Mouse (Mus musculus): ENCODE data around the gene Ppp1r14a.

Gene Ppp1r14a

DNA sequence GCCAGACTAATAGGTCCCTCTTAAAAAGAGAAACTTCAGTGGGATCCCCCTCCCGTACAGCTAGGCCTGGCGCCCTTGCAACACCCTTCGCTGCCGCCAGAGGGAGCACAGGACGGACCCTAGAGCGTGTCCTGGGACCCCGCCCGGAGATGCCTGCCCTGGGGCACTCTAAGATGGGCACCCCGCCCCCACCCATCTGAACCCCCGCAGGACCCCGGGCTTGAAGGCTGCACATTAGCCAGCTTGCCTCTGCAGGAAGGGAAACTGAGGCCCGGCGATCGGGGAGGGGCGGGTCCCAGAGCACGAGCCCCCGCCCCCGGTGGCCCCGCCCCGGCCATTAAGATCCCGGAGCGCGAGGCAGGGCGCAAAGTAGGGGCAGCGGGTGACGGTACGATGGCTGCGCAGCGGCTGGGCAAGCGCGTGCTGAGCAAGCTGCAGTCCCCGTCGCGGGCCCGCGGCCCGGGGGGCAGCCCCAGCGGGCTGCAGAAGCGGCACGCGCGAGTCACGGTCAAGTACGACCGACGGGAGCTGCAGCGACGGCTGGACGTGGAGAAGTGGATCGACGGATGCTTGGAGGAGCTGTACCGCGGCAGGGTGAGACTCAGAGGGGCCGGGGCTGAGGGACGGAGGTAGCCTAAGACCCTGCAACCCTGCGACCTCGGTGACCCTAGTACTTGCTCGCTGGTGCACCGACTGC lies at the start of gene Ppp1r14a:
TSS of gene Ppp1r14a (plus strand) at position 367 of the 697 bp plus-strand sequence.
- peak; percentile 80 to 88 for DNase-seq

DNA sequence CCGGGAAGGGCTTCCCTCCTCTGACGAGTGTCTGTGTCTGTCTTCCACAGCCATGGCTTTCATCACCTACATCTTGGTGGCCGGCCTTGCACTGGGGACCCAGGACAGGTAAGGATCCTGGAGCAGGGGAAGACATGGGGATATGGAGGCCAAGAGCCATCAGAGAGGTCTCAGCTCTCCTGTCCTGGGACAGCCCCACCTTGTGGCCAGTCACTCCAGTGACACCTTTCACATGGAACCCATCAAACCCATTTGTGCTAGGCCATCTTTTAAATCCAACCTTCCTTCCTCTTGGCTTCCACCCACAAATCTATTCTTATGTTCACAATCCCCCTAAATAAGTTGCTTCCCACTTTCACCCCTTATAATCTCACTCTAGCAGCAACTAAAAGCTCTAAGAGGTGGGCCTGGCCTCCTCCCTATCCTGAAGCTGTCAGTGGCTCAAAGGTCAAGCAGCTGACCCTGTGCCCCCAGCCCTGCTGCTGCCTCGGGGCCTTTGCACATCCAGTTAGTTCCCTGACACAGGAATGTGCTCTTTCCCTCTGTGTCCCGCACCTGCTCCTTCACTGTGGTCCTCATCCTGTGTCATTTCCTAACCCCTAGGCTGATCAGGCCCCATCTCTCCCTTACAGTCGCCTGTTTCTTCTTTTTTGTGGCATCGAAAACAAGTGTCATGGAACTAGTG lies 44.2 kb upstream of the Ppp1r14a start:
- peak in 1 of 2 experiments; percentile 59 for DNase-seq

DNA sequence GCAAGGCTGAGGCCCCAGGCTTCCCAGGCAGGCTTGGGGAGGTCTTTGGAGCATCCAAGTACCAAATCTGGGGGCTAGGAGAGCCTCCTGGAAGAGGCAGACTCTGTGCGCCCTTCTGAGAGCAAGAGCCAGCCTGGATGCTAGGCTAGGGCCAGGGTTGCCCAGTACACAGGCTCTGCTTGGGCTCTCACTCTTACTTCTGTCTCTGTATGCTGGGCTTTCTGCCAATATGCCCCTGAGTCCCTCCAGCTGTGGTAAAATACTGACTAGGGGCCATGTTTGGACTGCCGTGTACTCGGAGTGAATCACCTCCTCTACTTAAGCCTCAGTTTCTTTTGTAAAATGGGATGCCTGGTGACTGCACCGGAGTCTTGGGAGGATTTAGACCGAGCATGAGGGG lies 43.1 kb upstream of the Ppp1r14a start:
- DNase-seq = no peak

DNA sequence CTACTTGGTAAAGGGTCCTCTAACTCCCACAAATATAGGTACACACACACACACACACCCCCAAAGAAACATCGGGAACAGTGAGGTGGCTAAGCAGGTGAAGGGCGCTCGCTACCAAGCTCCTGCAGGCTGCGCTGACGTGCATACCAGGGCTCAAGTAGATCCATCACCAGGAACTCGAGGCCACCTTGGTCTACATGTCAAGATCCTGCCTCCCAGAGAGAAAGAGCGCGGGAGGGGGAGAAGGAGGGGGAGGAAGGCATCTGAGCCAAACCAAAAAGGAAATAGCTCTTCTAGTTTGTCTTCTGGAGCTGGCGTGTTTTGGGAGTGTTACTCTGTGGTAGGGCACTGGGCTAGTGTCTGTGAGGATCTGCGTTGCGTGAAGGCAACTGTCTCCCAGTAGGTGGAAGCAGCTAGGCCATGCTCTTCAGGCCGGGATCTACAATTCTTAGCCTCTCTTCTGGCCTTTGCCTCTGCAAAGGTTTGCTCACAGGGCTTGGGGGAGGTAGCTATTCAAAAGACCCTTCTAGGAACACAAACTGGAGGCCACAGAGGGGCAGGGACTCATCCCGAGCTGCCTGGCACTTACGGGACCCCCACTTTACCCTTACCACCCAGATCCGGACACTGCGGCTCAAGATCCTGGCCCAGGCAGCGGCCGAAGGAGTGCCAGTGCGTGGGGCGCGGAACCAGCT lies 42.3 kb upstream of the Ppp1r14a start:
- no peak for DNase-seq

DNA sequence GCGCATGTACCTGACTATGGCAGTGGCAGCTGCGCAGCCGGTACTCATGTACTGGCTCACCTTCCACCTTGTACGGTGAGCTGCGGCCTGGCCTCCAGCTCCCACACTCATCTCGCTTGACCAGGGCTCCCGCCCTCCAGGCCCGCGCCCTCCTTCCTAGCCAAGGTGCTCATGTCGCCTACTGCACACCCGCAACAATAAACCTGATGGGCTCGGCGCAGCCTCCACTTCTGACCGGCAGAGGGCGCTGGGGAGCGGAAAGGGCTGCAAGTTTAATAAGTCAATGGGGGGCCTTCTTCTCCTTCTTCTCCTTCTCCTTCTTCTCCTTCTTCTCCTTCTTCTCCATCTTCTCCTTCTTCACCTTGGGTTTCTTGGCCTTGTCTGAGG lies 41.8 kb upstream of the Ppp1r14a start:
- peak; percentile 84 to 90 for DNase-seq

DNA sequence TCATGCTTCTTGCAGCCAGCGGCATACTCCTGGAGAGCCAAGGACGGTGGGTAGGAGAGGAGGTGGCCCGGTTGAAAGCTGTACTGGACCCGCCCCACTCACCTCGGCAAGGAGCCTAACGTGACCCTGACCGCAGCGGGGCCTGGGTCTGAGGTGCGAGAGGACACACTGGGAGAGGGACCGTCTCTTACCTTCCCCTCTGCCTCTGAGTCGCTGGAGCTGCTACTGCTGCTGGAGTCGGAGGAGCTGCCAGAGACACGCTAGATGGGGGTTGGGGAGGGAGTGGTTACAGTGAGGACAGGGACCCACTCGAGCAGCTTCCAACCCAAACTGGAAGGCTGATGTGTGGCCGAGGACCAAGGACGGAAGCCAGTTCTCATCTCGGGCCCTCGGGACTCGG lies 41.4 kb upstream of the Ppp1r14a start:
- DNase-seq = no peak

DNA sequence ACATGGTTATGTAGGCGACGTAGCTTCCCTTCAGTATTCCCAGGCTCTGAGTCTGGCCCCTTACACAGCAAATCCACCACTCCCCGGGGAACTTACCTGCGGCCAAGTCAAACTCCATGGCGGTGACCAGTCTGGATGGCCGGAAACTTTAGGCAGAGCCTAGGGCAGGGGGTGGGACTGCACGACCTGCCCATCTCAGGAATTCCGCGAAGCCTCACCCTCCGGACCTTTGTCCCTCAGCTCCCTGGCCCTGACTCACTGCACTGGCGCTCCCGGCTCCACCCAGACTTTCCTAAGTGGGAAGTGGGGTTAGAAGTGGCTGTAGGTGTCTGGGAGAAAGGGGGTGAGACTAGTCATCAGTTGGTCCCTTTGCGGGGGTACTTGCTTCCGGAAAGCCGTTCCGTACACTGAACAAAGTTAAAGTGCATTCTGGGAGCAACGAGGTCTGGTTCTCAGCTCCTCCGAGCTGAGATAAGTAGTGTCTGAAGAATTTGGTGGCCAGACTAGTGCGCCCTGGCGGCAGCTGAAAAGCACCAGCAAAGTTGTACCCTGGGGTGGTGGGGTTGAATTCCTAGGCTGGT lies 40.8 kb upstream of the Ppp1r14a start, which contains the start of gene 2200002D01Rik:
TSS of gene 2200002D01Rik (minus strand) at position 206 of the 581 bp plus-strand sequence.
- no peak for DNase-seq

GRCm38 (mm10) chr7:29251166-29251565 lies 37.9 kb upstream of the Ppp1r14a start:
- no peak for DNase-seq

DNA sequence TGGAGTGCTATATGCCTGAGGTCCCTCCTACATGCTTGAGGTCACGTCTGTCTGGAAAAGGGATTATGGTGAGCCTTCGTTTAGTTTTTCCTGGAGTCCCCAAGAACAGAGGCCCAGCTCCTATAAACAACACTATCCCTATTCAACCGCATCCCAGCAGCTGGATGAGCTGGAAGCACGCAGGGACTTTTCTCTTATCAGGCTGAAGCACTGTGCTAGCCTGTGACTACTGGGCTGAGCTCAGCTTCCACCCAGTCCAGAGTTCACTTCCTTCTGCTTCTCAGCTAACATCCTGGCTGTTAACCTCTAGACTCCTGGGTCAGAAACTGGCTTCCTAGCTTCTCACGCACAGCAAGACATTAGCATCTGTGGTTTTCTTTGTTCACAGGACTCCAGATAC lies 35.3 kb upstream of the Ppp1r14a start:
- no peak for DNase-seq

GRCm38 (mm10) chr7:29255875-29256274 lies 33.2 kb upstream of the Ppp1r14a start:
- DNase-seq = no peak

GRCm38 (mm10) chr7:29257368-29257767 lies 31.7 kb upstream of the Ppp1r14a start:
- no peak for DNase-seq

GRCm38 (mm10) chr7:29259781-29260730 lies 29.1 kb upstream of the Ppp1r14a start:
- DNase-seq = no peak

GRCm38 (mm10) chr7:29262151-29262550 lies 27.0 kb upstream of the Ppp1r14a start:
- no peak for DNase-seq

- no peak for DNase-seq
These were observed 25.3 kb upstream of the Ppp1r14a start for GRCm38 (mm10) chr7:29263831-29264230.

DNA sequence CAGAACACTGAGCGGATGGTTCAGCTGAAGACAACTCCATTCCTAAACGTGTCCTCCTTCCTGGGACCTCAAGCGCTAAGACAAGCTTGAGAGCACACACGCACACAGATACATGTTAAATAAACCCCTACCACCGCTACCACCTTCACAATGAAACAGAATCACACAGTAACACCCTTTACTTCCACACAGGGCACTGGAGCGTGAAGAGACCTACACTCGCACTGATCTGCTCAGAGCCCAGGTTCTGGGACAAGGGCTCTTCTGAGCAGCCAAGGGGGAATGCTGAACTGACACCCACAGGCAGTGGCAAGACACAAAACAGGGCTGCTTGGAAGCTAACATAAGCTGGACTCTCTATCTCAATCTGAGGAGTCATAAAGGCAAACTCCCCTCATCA lies 23.5 kb upstream of the Ppp1r14a start:
- no peak for DNase-seq

GRCm38 (mm10) chr7:29266931-29267330 lies 22.2 kb upstream of the Ppp1r14a start:
- DNase-seq = no peak

DNA sequence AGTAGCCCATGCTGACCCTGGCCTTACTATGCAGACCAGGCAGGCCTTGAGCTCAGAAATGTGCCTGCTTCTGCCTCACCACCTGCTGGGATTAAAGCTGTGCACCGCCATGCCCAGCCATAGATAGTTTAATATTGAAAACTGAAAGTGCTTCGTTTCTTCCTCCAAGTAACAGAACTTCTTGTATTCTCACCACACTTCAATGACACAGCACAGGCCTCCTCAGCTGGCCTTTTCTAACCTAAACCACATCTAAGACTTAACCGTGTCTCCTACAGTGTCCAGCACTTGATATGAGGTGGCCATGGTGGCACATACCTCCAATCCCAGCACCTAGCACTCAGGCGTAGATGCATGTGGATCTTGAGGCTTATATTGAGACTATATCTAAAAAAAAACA lies 18.7 kb upstream of the Ppp1r14a start:
- DNase-seq = no peak

- no peak for DNase-seq
These were observed 17.2 kb upstream of the Ppp1r14a start for GRCm38 (mm10) chr7:29271687-29272465.

GRCm38 (mm10) chr7:29276715-29277114 lies 12.4 kb upstream of the Ppp1r14a start:
- no peak for DNase-seq

DNA sequence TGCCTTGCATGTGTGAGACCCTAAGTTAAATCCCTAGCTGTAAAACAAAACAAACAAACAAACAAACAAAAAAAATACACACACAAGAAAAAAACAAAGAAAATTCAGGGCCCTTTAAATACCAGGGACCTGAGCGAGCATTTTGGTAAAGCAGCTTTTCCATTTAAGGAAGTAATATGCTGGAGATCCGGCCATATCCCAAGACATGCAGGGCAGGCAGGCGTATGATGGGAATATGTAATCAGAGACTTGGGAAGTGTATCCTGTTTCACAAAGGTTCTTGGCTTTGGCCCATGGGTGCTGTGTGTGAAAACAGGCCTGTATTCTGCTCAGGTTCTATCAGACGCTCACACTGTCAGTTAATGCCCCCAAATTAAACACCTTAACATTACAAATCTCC lies 11.6 kb upstream of the Ppp1r14a start:
- DNase-seq = no peak

- DNase-seq = no peak
These were observed 9.8 kb upstream of the Ppp1r14a start for GRCm38 (mm10) chr7:29279261-29279660.
